Mouse (Mus musculus): ENCODE data around the gene Cflar. TPM values are rescaled to one million over a fixed set of nuclear protein-coding genes. Genes with fewer than 3 reads are reported as not detected.
"Not testable (repeated sequence)": the region's sequence is repeated elsewhere in the genome, so short reads cannot be mapped to it uniquely, and the experiment has no call there.

Cflar gene
- 100 to 1,000 TPM; 109 to 110 TPM for total RNA-seq (2021)
- long read RNA-seq, experiment 1, transcript Cflar-201 (10 exons, 3,163 nt) = major isoform, 5 of 21 reads
- long read RNA-seq, experiment 1, partial matches to known transcripts = 2 of 21 reads
- long read RNA-seq, experiment 1, other reads (novel, unspliced or antisense) = 10 of 21 reads
- long read RNA-seq, experiment 2, transcript Cflar-201 (10 exons, 3,163 nt) = major isoform, 8 of 62 reads
- long read RNA-seq, experiment 2, partial matches to known transcripts = 16 of 62 reads
- long read RNA-seq, experiment 2, other reads (novel, unspliced or antisense) = 29 of 62 reads

DNA sequence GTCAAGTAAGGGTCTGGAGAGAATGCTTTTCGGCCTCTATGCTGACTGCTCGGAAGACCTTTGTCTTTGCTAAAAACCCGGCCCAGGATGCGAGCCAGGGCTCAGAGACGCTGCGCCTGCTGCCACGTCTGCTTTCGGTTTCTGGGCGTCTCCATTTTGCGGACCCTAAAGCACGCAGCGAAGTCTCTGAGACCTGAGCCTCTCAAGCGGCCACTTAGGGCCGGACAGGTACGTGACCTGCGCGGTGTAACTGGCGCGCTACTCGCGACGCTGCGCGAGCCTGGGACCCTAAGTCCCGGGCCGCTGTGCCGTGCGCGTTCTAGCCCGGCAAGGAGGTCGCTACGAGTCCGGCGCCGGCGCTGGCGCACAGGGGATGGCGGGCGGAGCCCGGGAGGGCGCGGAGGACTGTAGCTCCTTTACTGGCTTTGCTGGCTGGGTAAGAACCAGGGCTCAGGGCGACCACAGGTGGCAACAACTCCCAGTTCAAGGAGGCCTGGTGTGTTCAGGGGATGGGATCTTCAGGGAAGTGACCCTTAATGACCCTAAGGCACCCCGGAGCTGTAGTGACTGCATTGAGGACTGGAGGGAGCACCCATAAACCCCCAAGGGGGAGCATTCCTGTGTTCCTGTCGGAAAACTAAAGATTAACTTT, at the start of gene Cflar:
Gene Cflar (plus strand): TSS at position 144 of the 652 bp plus-strand sequence.
- peak; percentile 69 to 71 for DNase-seq (ENCODE audit: low spot score in 2 of 2)

DNA sequence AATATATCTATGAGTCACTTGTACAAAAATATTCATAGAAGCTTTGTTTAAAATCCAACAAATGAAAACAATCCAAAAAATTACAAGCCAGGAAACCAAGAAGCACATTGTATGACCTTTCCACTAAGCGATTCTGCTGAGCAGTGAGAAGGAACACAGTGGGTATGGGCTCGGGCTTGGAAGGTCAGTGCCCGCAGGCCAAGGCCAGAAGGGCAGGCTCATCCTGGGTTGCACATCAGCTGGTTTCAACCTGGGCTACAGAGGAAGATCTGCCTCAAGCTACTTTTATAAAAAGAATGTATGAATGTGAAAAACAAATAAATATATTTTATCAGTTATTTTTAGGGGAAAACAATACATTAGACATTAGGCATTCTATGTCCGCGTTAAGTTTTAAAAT, 48.6 kb upstream of the Cflar start:
- not testable (repeated sequence) for DNase-seq (ENCODE audit: low spot score in 2 of 2)

GRCm38 (mm10) chr1:58663365-58663764, 47.9 kb upstream of the Cflar start:
- not testable (repeated sequence) for DNase-seq (ENCODE audit: low spot score in 2 of 2)

GRCm38 (mm10) chr1:58668191-58668590, 43.1 kb upstream of the Cflar start:
- DNase-seq (ENCODE audit: low spot score in 2 of 2) = no peak

- not testable (repeated sequence) for DNase-seq (ENCODE audit: low spot score in 2 of 2)
These were observed 41.7 kb upstream of the Cflar start for GRCm38 (mm10) chr1:58669635-58670034.

DNA sequence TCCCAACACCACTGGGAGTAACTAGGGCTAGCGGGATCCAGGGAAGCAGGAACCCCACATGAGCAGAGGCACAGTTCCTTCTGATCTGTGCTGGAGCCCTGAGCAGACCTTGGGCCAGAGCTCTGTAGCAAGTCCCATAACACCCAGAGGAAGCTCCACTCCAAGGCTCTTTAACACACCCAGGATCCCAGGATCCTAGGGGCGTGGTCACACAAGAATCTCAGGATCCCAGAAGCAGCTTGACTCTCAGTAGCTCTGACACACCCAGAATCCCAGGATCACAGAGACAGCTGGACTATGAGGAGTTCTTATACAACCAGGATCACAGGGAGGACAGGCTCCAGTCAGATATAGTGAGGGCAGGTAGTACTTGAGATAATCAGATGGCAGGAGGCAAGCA, 39.2 kb upstream of the Cflar start:
- no peak for DNase-seq (ENCODE audit: low spot score in 2 of 2)

GRCm38 (mm10) chr1:58675011-58675410, 36.3 kb upstream of the Cflar start:
- no peak for DNase-seq (ENCODE audit: low spot score in 2 of 2)

DNA sequence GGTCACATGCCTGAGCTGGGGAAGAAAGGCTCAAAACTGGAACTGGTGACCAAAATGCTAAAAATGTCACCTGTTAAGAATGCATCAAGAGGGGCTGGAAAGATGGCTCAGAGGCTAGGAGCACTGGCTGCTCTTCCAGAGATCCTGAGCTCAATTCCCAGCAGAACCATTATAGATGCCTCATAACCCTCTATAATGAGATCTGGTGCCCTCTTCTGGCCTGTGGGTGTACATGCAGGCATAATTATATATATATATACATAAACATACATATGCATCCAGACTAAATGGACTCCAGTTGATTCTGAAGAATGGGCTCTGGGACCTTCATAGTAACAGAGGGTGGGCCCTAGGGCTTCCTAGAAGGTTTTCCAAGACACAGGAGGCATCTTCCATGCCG, 33.7 kb upstream of the Cflar start:
- peak; percentile 27 to 33 for DNase-seq (ENCODE audit: low spot score in 2 of 2)

- not testable (repeated sequence) for DNase-seq (ENCODE audit: low spot score in 2 of 2)
These were observed 32.9 kb upstream of the Cflar start for GRCm38 (mm10) chr1:58678412-58678811.

- DNase-seq (ENCODE audit: low spot score in 2 of 2) = no peak
These were observed 21.9 kb upstream of the Cflar start for GRCm38 (mm10) chr1:58689426-58689825.

- DNase-seq (ENCODE audit: low spot score in 2 of 2) = no peak
These were observed 21.1 kb upstream of the Cflar start for GRCm38 (mm10) chr1:58690006-58690744.

GRCm38 (mm10) chr1:58690834-58691488, 20.3 kb upstream of the Cflar start:
- DNase-seq (ENCODE audit: low spot score in 2 of 2) = not testable (repeated sequence)

DNA sequence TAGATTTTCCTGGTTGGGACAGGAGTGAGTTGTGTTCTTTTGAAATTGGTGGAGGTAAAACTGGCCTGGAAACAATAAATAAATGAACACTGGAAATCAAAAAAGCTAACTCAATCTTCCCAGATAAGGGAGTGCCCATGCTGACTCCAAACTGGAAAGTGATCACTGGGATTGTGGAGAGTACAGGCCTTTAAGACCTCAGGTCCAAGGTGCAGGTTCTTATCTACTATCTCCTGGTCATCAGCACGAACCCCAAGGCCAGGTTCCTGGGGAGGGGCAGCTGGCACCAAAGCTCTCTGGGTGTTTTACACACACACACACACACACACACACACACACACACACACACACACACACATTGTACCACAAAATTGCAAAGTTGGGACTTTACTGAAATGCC, 19.6 kb upstream of the Cflar start:
- not testable (repeated sequence) for DNase-seq (ENCODE audit: low spot score in 2 of 2)

- no peak for DNase-seq (ENCODE audit: low spot score in 2 of 2)
These were observed 17.6 kb upstream of the Cflar start for GRCm38 (mm10) chr1:58693696-58694095.

GRCm38 (mm10) chr1:58695810-58696209, 15.5 kb upstream of the Cflar start, which contains the start of gene Als2cr12:
Gene Als2cr12, minus strand, starts transcription at chr1:58695989.
- not testable (repeated sequence) for DNase-seq (ENCODE audit: low spot score in 2 of 2)

GRCm38 (mm10) chr1:58697607-58698006, 13.7 kb upstream of the Cflar start:
- not testable (repeated sequence) for DNase-seq (ENCODE audit: low spot score in 2 of 2)

- no peak for DNase-seq (ENCODE audit: low spot score in 2 of 2)
These were observed 12.5 kb upstream of the Cflar start for GRCm38 (mm10) chr1:58698781-58699180.

- no peak for DNase-seq (ENCODE audit: low spot score in 2 of 2)
These were observed 11.3 kb upstream of the Cflar start for GRCm38 (mm10) chr1:58699988-58700387.

DNA sequence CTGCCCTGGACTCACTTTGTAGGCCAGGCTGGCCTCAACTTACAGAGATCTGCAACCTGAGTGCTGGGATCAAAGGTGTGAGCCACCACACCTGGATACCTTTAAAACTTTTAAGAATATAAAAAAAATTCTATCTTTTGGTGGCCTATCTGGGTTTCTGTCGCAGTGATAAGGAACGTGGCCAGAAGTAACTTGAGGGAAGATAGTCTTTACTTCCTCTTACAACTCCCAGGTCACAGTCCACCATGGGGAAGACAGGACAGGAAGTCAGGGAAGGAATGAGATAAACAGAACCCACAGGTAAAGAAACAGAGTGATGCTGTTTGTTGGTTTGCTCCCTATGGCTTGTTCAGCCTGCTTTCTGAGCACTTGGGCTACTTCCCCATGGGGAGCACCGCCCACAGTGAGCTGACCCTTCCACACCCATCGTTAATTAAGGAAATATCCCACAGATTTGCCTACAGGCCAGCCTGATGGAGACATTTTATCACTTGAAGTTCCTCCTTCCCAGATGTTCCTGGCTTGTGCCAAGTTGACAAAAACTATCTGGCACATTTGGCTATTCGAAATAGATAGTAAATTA, 10.6 kb upstream of the Cflar start:
- not testable (repeated sequence) for DNase-seq (ENCODE audit: low spot score in 2 of 2)

GRCm38 (mm10) chr1:58710043-58710442, 1.3 kb upstream of the Cflar start:
- DNase-seq (ENCODE audit: low spot score in 2 of 2) = not testable (repeated sequence)

Measured in adrenal gland, adult 18-20 months (tissue).